Mouse (Mus musculus) kidney, embryonic 14.5 days (tissue): ENCODE measurements around the gene Btk. TPM values are rescaled to one million over a fixed set of nuclear protein-coding genes. Genes with fewer than 3 reads are reported as not detected.

Experiments
- ATAC-seq: fragments of 200-750 bp; cut with Nextera tagmentation; 2 replicates; pipeline ENCODE4 v1.8.0; 2017; ENCODE audit warnings: moderate number of reproducible peaks, mild to moderate bottlenecking, moderate TSS enrichment, moderate library complexity; ENCODE audit not compliant: low FRiP score, low TSS enrichment
- H3K27ac ChIP-seq: fragments of 300-500 bp; sonication (generic); 2 replicates; pipeline ENCODE4 v1.5.1; 2014; ENCODE audit warnings: low read depth, mild to moderate bottlenecking, low read length, moderate library complexity, mixed read lengths
- H3K27me3 ChIP-seq: fragments of 300-500 bp; sonication (generic); 2 replicates; pipeline ENCODE4 v1.6.1; 2014; ENCODE audit warnings: mild to moderate bottlenecking, low read length; ENCODE audit not compliant: control insufficient read depth, insufficient read depth
- H3K36me3 ChIP-seq: fragments of 300-500 bp; sonication (generic); 2 replicates; pipeline ENCODE4 v1.6.1; 2014; ENCODE audit warnings: low read length, mixed read lengths; ENCODE audit not compliant: control insufficient read depth, insufficient read depth
- H3K4me1 ChIP-seq: fragments of 300-500 bp; sonication (generic); 2 replicates; pipeline ENCODE4 v1.6.1; 2014; ENCODE audit warnings: low read length, mixed read lengths; ENCODE audit not compliant: control insufficient read depth, insufficient read depth
- H3K4me2 ChIP-seq: fragments of 300-500 bp; sonication (generic); replicated peaks from 2 replicates; pipeline ENCODE4 v1.6.1; 2014; ENCODE audit warnings: low read depth, mild to moderate bottlenecking, low read length
- H3K4me3 ChIP-seq: fragments of 300-500 bp; sonication (generic); 2 replicates; pipeline ENCODE4 v1.5.1; 2014; ENCODE audit warnings: mild to moderate bottlenecking, low read length
- H3K9ac ChIP-seq: fragments of 300-500 bp; sonication (generic); 2 replicates; pipeline ENCODE4 v1.6.1; 2014; ENCODE audit warnings: low read depth, mild to moderate bottlenecking, low read length, moderate library complexity
- H3K9me3 ChIP-seq: fragments of 300-500 bp; sonication (generic); 2 replicates; pipeline ENCODE4 v1.6.1; 2016; ENCODE audit warnings: low read length; ENCODE audit not compliant: control insufficient read depth
- WGBS: fragments of 180-500 bp; shearing (Covaris S2); extraction: QIAGEN DNeasy Blood & Tissue Kit; methylation state at CpG from one replicate; pipeline ENCODE4 v1.1.7; 2014; 5-methylcytosine and 5-hydroxymethylcytosine counted together
- polyA plus RNA-seq: library from polyadenylated mRNA; unstranded; fragments of >200 nt; fragmentation: Nextera tagmentation; extraction: Ambion mirVana; gene quantifications from 2 replicates; pipeline ENCODE4 v1.2.1, GENCODE M21; 2014

Gene Btk
- polyA plus RNA-seq, 1 experiment from 2014 or later: 0.31 TPM

DNA sequence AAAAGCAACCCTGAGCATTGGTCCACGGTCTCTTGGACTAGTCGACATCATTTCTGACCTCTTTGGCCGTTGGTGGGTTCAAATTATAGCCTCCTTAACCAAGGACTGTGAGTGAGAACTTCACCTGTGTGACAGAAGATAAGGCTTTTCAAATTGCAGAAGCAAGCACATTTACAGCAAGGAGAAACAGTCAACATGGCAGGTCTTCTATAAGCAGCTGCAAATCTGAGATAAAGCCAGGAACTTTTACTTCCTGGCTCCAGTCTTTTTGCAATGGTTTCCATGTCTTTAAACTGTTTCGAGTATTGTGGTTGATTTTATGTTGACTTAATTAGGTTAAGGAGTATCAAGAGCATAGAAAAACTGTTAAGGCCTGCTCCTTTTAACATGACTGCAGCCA is 59.6 kb downstream of the Btk start:
- no peak for ATAC-seq
- H3K36me3 ChIP-seq: no peaks in the 10 kb centered on the region
- H3K9me3 ChIP-seq: no peaks in the 10 kb centered on the region
- no peaks in the 10 kb centered on the region for H3K4me1 ChIP-seq
- WGBS: 77% methylated on average over 4 of the region's 4 CpGs
- no peaks in the 10 kb centered on the region for H3K27me3 ChIP-seq
- H3K27ac ChIP-seq: no peak overlapping the region
- H3K9ac ChIP-seq: no peak overlapping the region
- no peak overlapping the region for H3K4me2 ChIP-seq
- H3K4me3 ChIP-seq: no peak overlapping the region

DNA sequence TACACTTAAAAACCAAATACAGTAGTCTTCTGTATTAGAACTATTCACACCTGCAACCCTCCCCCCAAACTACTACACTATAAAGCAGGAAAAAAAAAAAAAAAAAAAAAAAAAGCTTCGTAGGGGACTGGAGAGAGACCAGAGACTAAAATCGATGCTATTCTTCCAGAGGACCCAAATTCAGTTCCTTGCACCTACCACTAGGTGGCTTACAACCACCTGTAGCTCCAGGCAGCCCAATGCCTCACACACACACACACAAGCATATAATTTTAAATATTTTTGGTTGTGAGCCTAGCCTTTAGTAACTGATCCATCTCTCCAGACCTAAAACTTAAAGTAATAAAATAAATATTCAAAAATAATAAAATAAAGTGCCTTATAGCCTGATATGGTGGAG is 73.9 kb downstream of the Btk start:
- Histone ChIP-seq H3K9ac (no peak overlapping the region), H3K4me2 (no peak overlapping the region), H3K4me1 (no peaks in the 10 kb centered on the region), H3K27ac (no peak overlapping the region), H3K9me3 (no peaks in the 10 kb centered on the region), H3K27me3 (no peaks in the 10 kb centered on the region), H3K4me3 (no peak overlapping the region), H3K36me3 (no peaks in the 10 kb centered on the region)
- 59% methylated on average over 2 of the region's 2 CpGs for WGBS
- no peak for ATAC-seq

DNA sequence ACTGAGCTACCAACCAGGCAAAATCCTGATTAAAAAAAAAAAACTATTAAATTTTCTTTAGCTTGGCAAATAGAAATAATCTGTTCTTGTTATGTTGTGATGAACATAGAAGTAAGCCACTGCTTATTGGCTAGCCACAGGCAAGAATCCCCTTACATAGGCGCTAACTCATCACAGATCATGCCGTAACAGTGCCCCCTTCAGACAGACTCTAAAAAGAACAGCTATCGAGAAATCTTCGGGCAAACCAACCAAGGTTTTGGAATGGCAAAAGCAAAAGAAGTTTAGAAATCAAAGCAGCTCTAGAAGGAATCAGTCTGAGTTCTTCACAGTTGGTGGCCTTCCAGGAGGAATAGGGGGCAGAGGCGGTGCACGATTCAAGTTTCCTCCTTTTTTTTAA is 75.4 kb downstream of the Btk start:
- H3K4me2 ChIP-seq: no peak overlapping the region
- no peak overlapping the region for H3K27ac ChIP-seq
- H3K4me3 ChIP-seq: no peak overlapping the region
- no peaks in the 10 kb centered on the region for H3K27me3 ChIP-seq
- H3K9me3 ChIP-seq: no peaks in the 10 kb centered on the region
- H3K36me3 ChIP-seq: no peaks in the 10 kb centered on the region
- 66% methylated on average over 6 of the region's 6 CpGs for WGBS
- no peak for ATAC-seq
- H3K4me1 ChIP-seq: no peaks in the 10 kb centered on the region
- H3K9ac ChIP-seq: no peak overlapping the region

DNA sequence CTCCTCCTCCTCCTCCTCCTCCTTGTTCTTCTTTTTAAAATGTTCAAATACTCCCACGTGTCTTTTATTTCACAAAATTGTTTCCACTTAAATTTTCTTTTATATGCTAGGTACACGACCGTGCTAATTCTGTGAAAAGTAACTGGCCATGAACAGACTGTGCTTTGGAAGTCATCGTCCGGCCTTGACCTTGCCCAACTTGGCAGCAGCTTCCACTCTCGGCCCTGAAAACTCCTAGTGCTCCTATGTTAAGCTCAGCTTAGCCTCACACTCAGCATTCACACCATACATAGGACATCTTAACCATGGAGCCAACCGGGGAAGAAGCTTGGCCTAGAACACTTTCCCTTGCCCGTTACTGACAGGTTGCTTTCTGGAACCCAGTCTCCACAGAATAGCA is 82.7 kb downstream of the Btk start:
- no peak for ATAC-seq
- 82% methylated on average over 8 of the region's 8 CpGs for WGBS
- H3K4me1 ChIP-seq: no peaks in the 10 kb centered on the region

More for the DNA sequence above, 82.7 kb downstream of the Btk start:
- H3K27me3 ChIP-seq: no peaks in the 10 kb centered on the region
- H3K9me3 ChIP-seq: no peaks in the 10 kb centered on the region
- H3K9ac ChIP-seq: no peak overlapping the region
- H3K27ac ChIP-seq: no peak overlapping the region
- no peak overlapping the region for H3K4me3 ChIP-seq
- no peak overlapping the region for H3K4me2 ChIP-seq
- no peaks in the 10 kb centered on the region for H3K36me3 ChIP-seq

Other genes with a start within 250 kb of the Btk start
- 1.0 and 1.1 TPM in 2 replicates for gene Drp2, start 179.0 kb downstream of the Btk start, polyA plus RNA-seq
- gene Taf7l, start 107.1 kb downstream of the Btk start, polyA plus RNA-seq: not detected in 2 replicates
- gene Timm8a1, start 41.7 kb downstream of the Btk start, polyA plus RNA-seq: 92.6 and 104 TPM in 2 replicates
- 515 and 711 TPM in 2 replicates for gene Rpl36a, start 2.1 kb upstream of the Btk start, polyA plus RNA-seq
- 5.0 and 6.3 TPM in 2 replicates for gene Gla, start 17.6 kb upstream of the Btk start, polyA plus RNA-seq
- 91.6 and 99.6 TPM in 2 replicates for gene Hnrnph2, start 17.6 kb upstream of the Btk start, polyA plus RNA-seq
- 5.3 and 5.5 TPM in 2 replicates for gene Armcx4, start 102.9 kb upstream of the Btk start, polyA plus RNA-seq
- 37.7 and 39.7 TPM in 2 replicates for gene Armcx1, start 134.4 kb upstream of the Btk start, polyA plus RNA-seq
- 15.1 and 20.3 TPM in 2 replicates for gene Armcx6, start 167.8 kb upstream of the Btk start, polyA plus RNA-seq
- gene Armcx3, start 173.0 kb upstream of the Btk start, polyA plus RNA-seq: 34.0 and 56.3 TPM in 2 replicates
- 54.8 and 66.8 TPM in 2 replicates for gene Armcx2, start 225.7 kb upstream of the Btk start, polyA plus RNA-seq